Mouse (Mus musculus) midbrain, embryonic 14.5 days (tissue): Measurements from ENCODE around the gene Zscan18. TPM values are rescaled to one million over a fixed set of nuclear protein-coding genes. Genes with fewer than 3 reads are reported as not detected.

Experiments used
- ATAC-seq: fragments of 200-750 bp; cut with Nextera tagmentation; 2 replicates; pipeline ENCODE4 v1.8.0; 2017; ENCODE audit warnings: moderate number of reproducible peaks, moderate library complexity; ENCODE audit not compliant: low FRiP score, low TSS enrichment
- DNase-seq: peaks from one replicate; pipeline ENCODE4 v3.0.0-alpha.2; 2015
- H3K27ac ChIP-seq: fragments of 300-500 bp; sonication (generic); replicated peaks from 2 replicates; pipeline ENCODE4 v1.5.1; 2014; ENCODE audit warnings: mild to moderate bottlenecking, low read depth, low read length, moderate library complexity
- H3K27me3 ChIP-seq: fragments of 300-500 bp; sonication (generic); 2 replicates; pipeline ENCODE4 v1.6.1; 2014; ENCODE audit warnings: low read length, control low read depth, mixed read lengths; ENCODE audit not compliant: control insufficient read depth, insufficient read depth
- H3K36me3 ChIP-seq: fragments of 300-500 bp; sonication (generic); 2 replicates; pipeline ENCODE4 v1.6.1; 2014; ENCODE audit warnings: low read length, control low read depth; ENCODE audit not compliant: control insufficient read depth, insufficient read depth
- H3K4me1 ChIP-seq: fragments of 300-500 bp; sonication (generic); 2 replicates; pipeline ENCODE4 v1.6.1; 2014; ENCODE audit warnings: mild to moderate bottlenecking, antibody characterized with exemption, low read length, control low read depth; ENCODE audit not compliant: control insufficient read depth, insufficient read depth
- H3K4me2 ChIP-seq: fragments of 300-500 bp; sonication (generic); 2 replicates; pipeline ENCODE4 v1.6.1; 2014; ENCODE audit warnings: mild to moderate bottlenecking, low read length, moderate library complexity
- H3K4me3 ChIP-seq: fragments of 300-500 bp; sonication (generic); replicated peaks from 2 replicates; pipeline ENCODE4 v1.5.1; 2014; ENCODE audit warnings: low read depth, low read length
- H3K9ac ChIP-seq: fragments of 300-500 bp; sonication (generic); replicated peaks from 2 replicates; pipeline ENCODE4 v1.6.1; 2014; ENCODE audit warnings: mild to moderate bottlenecking, low read length, moderate library complexity
- H3K9me3 ChIP-seq: fragments of 300-500 bp; sonication (generic); 2 replicates; pipeline ENCODE4 v1.6.1; 2016; ENCODE audit warnings: low read length, control low read depth, mixed read lengths; ENCODE audit not compliant: control insufficient read depth
- WGBS: fragments of 180-500 bp; shearing (Covaris S2); extraction: QIAGEN DNeasy Blood & Tissue Kit; methylation state at CpG from one replicate; pipeline ENCODE4 v1.1.7; 2014; 5-methylcytosine and 5-hydroxymethylcytosine counted together
- polyA plus RNA-seq: library from polyadenylated mRNA; unstranded; fragments of >200 nt; fragmentation: Nextera tagmentation; extraction: Ambion mirVana; gene quantifications from 2 replicates; pipeline ENCODE4 v1.2.1, GENCODE M21; 2014

Gene Zscan18
- polyA plus RNA-seq = 25.5 and 26.3 TPM in 2 replicates

- Histone ChIP-seq H3K4me2 (peak within 1 kb of the TSS; percentile 88), H3K9ac (peak within 1 kb of the TSS; percentile 75), H3K4me1 (peaks cover 5% of the 10 kb centered on the region; the same call in 1 of the 2 replicates), H3K27ac (peak within 1 kb of the TSS; percentile 92), H3K36me3 (peaks cover 20% of the 10 kb centered on the region), H3K27me3 (no peaks in the 10 kb centered on the region), H3K9me3 (peaks cover 3% of the 10 kb centered on the region; the same call in 1 of the 2 replicates), H3K4me3 (peak within 1 kb of the TSS; percentile 50)
- DNase-seq (peak; percentile 95), ATAC-seq (peak; percentile 97)
- 5% methylated on average over 31 of the region's 31 CpGs for WGBS
Observed at GRCm38 (mm10) chr7:12802866-12803726, at the start of gene Zscan18. Gene Zscan18 (minus strand): TSS chr7:12803635.

GRCm38 (mm10) chr7:12835779-12836178 lies 32.3 kb upstream of the Zscan18 start:
- ATAC-seq (no peak), DNase-seq (no peak)
- Histone ChIP-seq H3K27ac (no peak overlapping the region), H3K4me3 (peak overlapping the region; percentile 61), H3K4me2 (peak overlapping the region; percentile 63; the same call in 1 of the 2 replicates), H3K9ac (no peak overlapping the region), H3K4me1 (no peaks in the 10 kb centered on the region), H3K36me3 (peaks cover 36% of the 10 kb centered on the region), H3K27me3 (no peaks in the 10 kb centered on the region), H3K9me3 (peaks cover 49% of the 10 kb centered on the region)
- WGBS = 96% methylated on average over 4 of the region's 4 CpGs

GRCm38 (mm10) chr7:12835193-12835671 lies 31.8 kb upstream of the Zscan18 start:
- WGBS = 45% methylated on average over 13 of the region's 13 CpGs
- Histone ChIP-seq H3K4me2 (peak overlapping the region; percentile 63), H3K27me3 (no peaks in the 10 kb centered on the region), H3K4me1 (no peaks in the 10 kb centered on the region), H3K4me3 (peak overlapping the region; percentile 61), H3K9ac (peak overlapping the region; percentile 60), H3K9me3 (peaks cover 44% of the 10 kb centered on the region), H3K27ac (peak overlapping the region; percentile 56), H3K36me3 (peaks cover 31% of the 10 kb centered on the region)
- peak; percentile 25 for DNase-seq
- peak; percentile 54; the same call in 1 of the 2 replicates for ATAC-seq

- Histone ChIP-seq H3K27me3 (no peaks in the 10 kb centered on the region), H3K4me3 (peak within 1 kb of the TSS; percentile 61), H3K4me1 (no peaks in the 10 kb centered on the region), H3K9ac (peak within 1 kb of the TSS; percentile 60), H3K27ac (peak within 1 kb of the TSS; percentile 56), H3K4me2 (peak within 1 kb of the TSS; percentile 63), H3K9me3 (peaks cover 37% of the 10 kb centered on the region), H3K36me3 (peaks cover 25% of the 10 kb centered on the region)
- DNase-seq (peak; percentile 93), ATAC-seq (peak; percentile 96)
- WGBS = 4% methylated on average over 47 of the region's 47 CpGs
Observed at GRCm38 (mm10) chr7:12834162-12835120, 31.0 kb upstream of the Zscan18 start, which contains the start of gene Zfp110. Gene Zfp110 (plus strand): TSS chr7:12834761.

GRCm38 (mm10) chr7:12818521-12819295 lies 15.3 kb upstream of the Zscan18 start, which contains the start of gene Zfp329:
Gene Zfp329 (minus strand): TSS chr7:12818858.
- WGBS = under 1% methylated on average over 40 of the region's 40 CpGs
- Histone ChIP-seq H3K36me3 (peaks cover 16% of the 10 kb centered on the region), H3K4me2 (peak within 1 kb of the TSS; percentile 61), H3K4me3 (peak within 1 kb of the TSS; percentile 74), H3K27ac (peak within 1 kb of the TSS; percentile 92), H3K9me3 (peaks cover 37% of the 10 kb centered on the region), H3K9ac (peak within 1 kb of the TSS; percentile 89), H3K27me3 (no peaks in the 10 kb centered on the region), H3K4me1 (no peaks in the 10 kb centered on the region)
- DNase-seq (peak; percentile 97), ATAC-seq (peak; percentile 96)

- ATAC-seq = no peak
- H3K9ac ChIP-seq = no peak overlapping the region
- over 99% methylated on average over 8 of the region's 8 CpGs for WGBS
- H3K27me3 ChIP-seq = no peaks in the 10 kb centered on the region
- H3K9me3 ChIP-seq = peaks cover 49% of the 10 kb centered on the region
- DNase-seq = no peak
- H3K36me3 ChIP-seq = peaks cover 34% of the 10 kb centered on the region
- H3K4me1 ChIP-seq = no peaks in the 10 kb centered on the region
- no peak overlapping the region for H3K4me3 ChIP-seq
- H3K27ac ChIP-seq = no peak overlapping the region
- H3K4me2 ChIP-seq = no peak overlapping the region
Observed at GRCm38 (mm10) chr7:12815566-12815965, 12.1 kb upstream of the Zscan18 start.

GRCm38 (mm10) chr7:12803727-12804071 lies 264 bp upstream of the Zscan18 start:
- H3K27me3 ChIP-seq = no peaks in the 10 kb centered on the region
- H3K36me3 ChIP-seq = peaks cover 26% of the 10 kb centered on the region
- peak overlapping the region; percentile 92 for H3K27ac ChIP-seq
- peaks cover 5% of the 10 kb centered on the region; the same call in 1 of the 2 replicates for H3K4me1 ChIP-seq
- peaks cover 7% of the 10 kb centered on the region; the same call in 1 of the 2 replicates for H3K9me3 ChIP-seq
- peak overlapping the region; percentile 50 for H3K4me3 ChIP-seq
- peak overlapping the region; percentile 88 for H3K4me2 ChIP-seq
- H3K9ac ChIP-seq = peak overlapping the region; percentile 75
- WGBS = under 1% methylated on average over 16 of the region's 16 CpGs
- ATAC-seq (no peak), DNase-seq (no peak)
